Mouse (Mus musculus) bone marrow macrophage, adult 2 months (primary cell): ENCODE results near the gene Zfp280b.

Source experiments
- CTCF ChIP-seq: IDR thresholded peaks from 2 replicates; pipeline ENCODE4 v1.5.1; 2012; ENCODE audit warnings: low read depth, mild to moderate bottlenecking, low read length, moderate library complexity
- POLR2A ChIP-seq: IDR thresholded peaks from 2 replicates; pipeline ENCODE4 v1.6.1; 2012; ENCODE audit warnings: mild to moderate bottlenecking, low read depth, low read length, borderline replicate concordance

DNA sequence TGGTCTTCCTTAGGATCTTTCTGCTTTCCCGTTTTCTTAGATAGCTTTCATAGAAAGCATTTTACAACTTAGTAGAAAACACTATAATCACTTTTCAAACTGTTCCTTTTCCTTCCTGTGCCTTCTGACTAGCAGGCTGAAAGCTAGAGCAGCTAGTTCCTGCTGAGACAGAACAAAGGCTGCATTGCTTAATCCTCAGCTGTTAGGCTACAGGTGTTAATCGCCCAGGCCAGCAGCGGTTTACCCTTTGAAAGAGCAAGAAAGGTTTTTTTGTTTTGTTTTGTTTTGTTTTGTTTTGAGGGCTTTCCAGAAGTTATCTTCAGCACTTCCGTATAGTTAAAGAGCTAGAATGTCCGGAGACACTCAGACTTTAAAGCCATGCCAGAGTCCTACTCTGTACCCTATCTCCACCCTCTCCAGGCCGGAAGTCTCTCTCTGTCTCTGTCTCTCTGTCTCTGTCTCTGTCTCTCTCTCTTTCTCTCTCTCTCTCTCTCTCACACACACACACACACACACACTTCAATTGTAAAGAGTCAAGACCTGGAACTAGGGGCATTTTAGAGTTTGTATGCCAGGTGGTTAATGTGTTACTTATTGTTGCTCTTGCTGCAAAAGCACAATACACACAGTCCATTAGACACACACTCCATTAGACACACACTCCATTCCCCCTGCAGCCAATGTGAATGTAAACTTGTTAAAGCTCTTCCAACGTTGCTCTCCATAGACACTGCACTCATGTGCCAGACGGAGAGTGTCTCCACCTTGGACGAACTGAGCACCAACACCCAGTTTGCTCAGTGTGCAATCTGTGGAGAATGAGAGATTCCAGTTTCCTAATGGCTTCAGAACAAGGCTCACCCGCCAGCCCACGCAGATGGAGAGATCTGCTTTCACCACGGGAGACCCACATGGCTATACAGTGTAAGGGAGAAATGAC lies 35.5 kb downstream of the Zfp280b start:
- TF ChIP-seq CTCF, result no peak
- TF ChIP-seq POLR2A, result no peak
